Mouse (Mus musculus): ENCODE measurements around the gene Nkd1.

DNA sequence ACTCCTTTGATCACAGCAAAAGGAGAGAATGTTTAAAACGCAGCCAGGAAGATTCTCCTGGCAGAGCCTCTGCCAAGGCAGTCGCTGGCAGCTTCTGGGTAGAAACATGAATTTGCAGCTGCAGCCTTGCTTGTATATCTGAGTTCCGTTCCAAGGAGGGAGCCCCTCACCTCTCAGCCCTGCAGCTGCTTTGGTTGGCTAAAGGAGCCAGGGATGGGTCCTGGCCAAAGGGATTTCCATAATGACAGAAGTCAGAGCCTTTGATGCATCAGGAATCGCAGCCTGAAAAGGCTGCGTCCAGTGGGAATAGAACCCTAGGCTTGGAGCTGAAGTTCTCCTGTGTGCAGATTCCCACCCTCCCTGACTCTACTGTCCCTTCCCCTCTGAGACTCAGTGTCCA lies 93.8 kb downstream of the Nkd1 start:
- no peak for TF ChIP-seq CTCF (IDR thresholded peaks at IDR 0.05; ENCODE audit: insufficient read depth, low read length)
- TF ChIP-seq POLR2A (IDR thresholded peaks at IDR 0.05; ENCODE audit: borderline replicate concordance, extremely low read depth, low read depth, low read length), result no peak

All from lung, adult 2 months (tissue).